Mouse (Mus musculus) adrenal gland, postnatal 25 days (tissue): Measurements from ENCODE around the gene Caap1. TPM values are rescaled to one million over a fixed set of nuclear protein-coding genes. Genes with fewer than 3 reads are reported as not detected.

Experiments used
- DNase-seq: peaks from one replicate; pipeline ENCODE4 v3.0.0; 2021; ENCODE audit warnings: mixed read lengths
- total RNA-seq: library from RNA; stranded (reverse); gene quantifications from 2 replicates; pipeline ENCODE4 v1.2.3, GENCODE M21; 2021

Caap1 gene
- total RNA-seq, 1 experiment from 2014 or later: 11.9 TPM

- DNase-seq: no peak
These were observed 79.7 kb downstream of the Caap1 start for GRCm38 (mm10) chr4:94476749-94477399.

DNA sequence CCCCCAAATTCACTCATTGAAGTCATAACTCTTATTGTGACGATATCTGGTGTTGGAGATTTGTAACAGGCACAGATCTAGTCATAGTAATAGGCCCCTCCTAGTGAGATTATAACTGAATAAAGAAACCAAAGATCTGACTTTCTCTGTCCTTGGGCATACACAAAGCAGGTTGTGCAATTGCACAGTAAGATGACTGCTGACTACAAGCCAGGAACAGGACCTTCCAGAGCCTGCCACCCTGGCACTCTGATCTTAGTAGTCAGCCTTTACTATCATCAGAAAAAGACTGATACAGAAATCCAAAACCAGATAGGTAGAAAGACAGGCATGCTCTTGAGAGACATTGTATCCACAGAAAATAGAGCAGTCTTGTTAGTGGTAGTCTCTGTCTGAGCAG is 83.3 kb downstream of the Caap1 start:
- DNase-seq: peak; percentile 15

- DNase-seq: no peak
These were observed 97.2 kb downstream of the Caap1 start for GRCm38 (mm10) chr4:94459424-94459823.

- DNase-seq: no peak
These were observed 101.7 kb downstream of the Caap1 start for GRCm38 (mm10) chr4:94454857-94455256.

Other genes with a start within 250 kb of the Caap1 start
- not detected in 2 replicates for gene Gm10306, start 250 bp downstream of the Caap1 start, total RNA-seq
- 61.2 and 62.8 TPM in 2 replicates for gene Plaa, start 46.4 kb upstream of the Caap1 start, total RNA-seq
- 17.0 and 17.7 TPM in 2 replicates for gene Ift74, start 57.7 kb upstream of the Caap1 start, total RNA-seq
- gene Lrrc19, start 93.3 kb upstream of the Caap1 start, total RNA-seq: not detected in 2 replicates
- 47.1 TPM in 2 replicates for gene Tek, start 182.5 kb upstream of the Caap1 start, total RNA-seq